Mouse (Mus musculus) stomach, postnatal 0 days (tissue): ENCODE results near the gene Pjvk.

Experiments
- CTCF ChIP-seq: IDR thresholded peaks from 2 replicates; pipeline ENCODE4 v1.5.1; 2016; ENCODE audit warnings: antibody characterized with exemption, low read depth, mild to moderate bottlenecking, moderate library complexity
- EP300 ChIP-seq: optimal IDR thresholded peaks from 2 replicates; pipeline ENCODE3; 2016; ENCODE audit warnings: antibody characterized with exemption

GRCm38 (mm10) chr2:76643801-76644200, 4.5 kb upstream of the Pjvk start:
- TF ChIP-seq CTCF (no peak), EP300 (no peak)
